Mouse (Mus musculus) hematopoietic multipotent progenitor cell, adult 10-12 weeks (in vitro differentiated cells): ENCODE measurements around the gene Srsf7. TPM values are rescaled to one million over a fixed set of nuclear protein-coding genes. Genes with fewer than 3 reads are reported as not detected.

Experiments
- polyA plus RNA-seq: library from polyadenylated mRNA; stranded (reverse); fragments of >175 nt; gene quantifications from 2 replicates; pipeline ENCODE4 v1.2.3, GENCODE M21; 2012; ENCODE audit warnings: low replicate concordance

Gene Srsf7
- 5.6 and 102 TPM in 2 replicates for polyA plus RNA-seq

DNA sequence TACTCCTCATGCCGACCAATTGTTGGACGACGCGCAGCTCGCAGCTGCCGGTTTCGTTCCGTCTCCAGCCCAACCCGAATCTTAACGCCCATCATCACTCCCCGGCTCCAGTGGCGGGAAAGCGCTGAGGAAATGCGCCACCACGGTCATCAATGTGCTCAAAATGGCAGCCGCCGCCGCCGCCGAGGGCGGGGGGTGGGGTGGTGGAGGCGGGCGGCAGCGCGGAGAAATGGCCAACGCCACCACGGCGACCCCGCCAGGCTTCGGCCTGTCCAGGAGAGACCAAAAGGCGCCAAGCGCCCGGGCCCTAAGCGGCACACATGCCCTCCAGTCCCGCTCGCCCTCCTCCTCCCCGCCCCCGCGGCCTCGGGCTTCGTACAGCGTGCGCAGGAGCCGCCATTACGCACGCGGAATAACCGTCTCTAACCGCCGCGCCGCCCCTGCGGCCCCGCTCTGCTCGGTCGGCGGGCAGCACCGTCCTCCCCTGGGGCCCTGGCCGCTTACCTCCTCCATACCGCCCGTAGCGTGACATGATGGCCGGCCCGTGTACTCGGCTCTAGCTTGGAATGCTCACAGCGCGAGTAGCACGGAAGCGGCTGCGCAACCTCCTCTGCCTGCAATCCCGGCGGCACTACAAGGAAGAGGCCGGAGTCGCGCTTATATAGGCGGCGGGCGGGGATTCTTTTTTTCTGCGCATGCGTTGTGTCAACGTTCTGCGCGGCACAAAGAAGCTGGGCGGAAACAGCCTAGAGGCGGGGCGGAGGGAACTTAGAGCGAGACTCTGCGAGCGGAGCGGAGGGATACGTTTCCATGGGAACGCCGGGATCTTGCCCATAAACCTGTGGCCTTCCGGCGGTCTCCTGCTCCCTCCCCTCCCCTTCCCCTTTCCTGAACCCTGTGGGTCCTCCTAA, at the start of gene Srsf7, which contains the start of gene Ttc39d:
Gene Srsf7 (minus strand): TSS at position 637 of the 911 bp plus-strand sequence.
Gene Ttc39d (plus strand): TSS at position 790 of the 911 bp plus-strand sequence.

DNA sequence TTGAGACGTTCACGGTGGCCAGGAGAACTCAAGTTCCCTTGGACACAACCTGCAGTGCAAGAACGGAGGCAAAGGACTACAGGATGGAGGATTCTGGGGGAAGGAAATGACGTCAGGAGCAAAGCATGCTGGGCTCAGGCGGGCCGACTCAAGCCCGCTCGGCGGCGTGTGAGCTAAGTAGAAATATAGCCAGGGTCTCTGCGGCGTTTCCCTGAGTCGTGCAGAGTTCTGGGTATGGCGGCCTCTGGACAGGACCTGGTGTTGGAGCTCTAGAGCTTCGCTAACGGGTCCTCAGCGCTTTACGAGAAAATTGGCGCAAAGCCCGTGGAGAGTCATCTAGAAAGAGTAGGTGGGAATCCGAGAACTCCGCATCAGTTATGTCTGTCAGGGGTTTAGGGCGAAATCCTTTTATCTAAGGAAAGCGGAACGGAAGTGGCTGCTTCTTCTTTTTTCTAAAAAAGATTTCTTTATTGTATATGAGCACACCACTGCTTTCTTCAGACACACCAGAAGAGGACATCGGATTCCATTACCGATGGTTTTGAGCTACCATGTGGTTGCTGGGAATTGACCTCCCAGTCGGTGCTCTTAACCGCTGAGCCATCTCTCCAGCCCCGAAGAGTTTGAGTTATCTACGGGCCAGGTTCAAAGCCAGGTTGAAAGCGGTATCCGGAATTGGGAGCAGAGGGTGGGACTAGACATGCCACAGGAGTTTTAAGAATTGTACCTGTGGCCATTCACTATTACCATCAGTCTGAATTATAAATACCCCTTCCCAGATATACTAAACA, 17.4 kb upstream of the Srsf7 start, which contains the start of gene Gemin6:
Gene Gemin6 (plus strand): TSS at position 116 of the 791 bp plus-strand sequence.

Other genes with a start within 250 kb of the Srsf7 start
- 9.4 and 25.5 TPM in 2 replicates for gene Hnrnpll, start 145.0 kb downstream of the Srsf7 start, polyA plus RNA-seq
- gene Galm, start 79.8 kb downstream of the Srsf7 start, polyA plus RNA-seq: 0.48 and 0.63 TPM in 2 replicates
- not detected in 2 replicates for gene Ttc39d, start 153 bp upstream of the Srsf7 start, polyA plus RNA-seq
- gene Gemin6, start 17.1 kb upstream of the Srsf7 start, polyA plus RNA-seq: 0.56 TPM in 1 of 2 replicates, not detected in the other
- 0.97 and 1.5 TPM in 2 replicates for gene Morn2, start 82.9 kb upstream of the Srsf7 start, polyA plus RNA-seq
- gene Dhx57, start 83.2 kb upstream of the Srsf7 start, polyA plus RNA-seq: 17.9 and 18.1 TPM in 2 replicates
- gene Arhgef33, start 100.1 kb upstream of the Srsf7 start, polyA plus RNA-seq: 0.38 and 1.2 TPM in 2 replicates
- gene Gm10190, start 166.2 kb upstream of the Srsf7 start, polyA plus RNA-seq: not detected in 2 replicates